Mouse (Mus musculus): Measurements from ENCODE around the gene Btbd8.

Gene Btbd8

GRCm38 (mm10) chr5:107449620-107450019, 11.8 kb downstream of the Btbd8 start:
- in situ Hi-C loops (cut with MboI, MseI): no loop called here

GRCm38 (mm10) chr5:107450299-107450698, 12.5 kb downstream of the Btbd8 start:
- in situ Hi-C loops (cut with MboI, MseI): no loop called here

DNA sequence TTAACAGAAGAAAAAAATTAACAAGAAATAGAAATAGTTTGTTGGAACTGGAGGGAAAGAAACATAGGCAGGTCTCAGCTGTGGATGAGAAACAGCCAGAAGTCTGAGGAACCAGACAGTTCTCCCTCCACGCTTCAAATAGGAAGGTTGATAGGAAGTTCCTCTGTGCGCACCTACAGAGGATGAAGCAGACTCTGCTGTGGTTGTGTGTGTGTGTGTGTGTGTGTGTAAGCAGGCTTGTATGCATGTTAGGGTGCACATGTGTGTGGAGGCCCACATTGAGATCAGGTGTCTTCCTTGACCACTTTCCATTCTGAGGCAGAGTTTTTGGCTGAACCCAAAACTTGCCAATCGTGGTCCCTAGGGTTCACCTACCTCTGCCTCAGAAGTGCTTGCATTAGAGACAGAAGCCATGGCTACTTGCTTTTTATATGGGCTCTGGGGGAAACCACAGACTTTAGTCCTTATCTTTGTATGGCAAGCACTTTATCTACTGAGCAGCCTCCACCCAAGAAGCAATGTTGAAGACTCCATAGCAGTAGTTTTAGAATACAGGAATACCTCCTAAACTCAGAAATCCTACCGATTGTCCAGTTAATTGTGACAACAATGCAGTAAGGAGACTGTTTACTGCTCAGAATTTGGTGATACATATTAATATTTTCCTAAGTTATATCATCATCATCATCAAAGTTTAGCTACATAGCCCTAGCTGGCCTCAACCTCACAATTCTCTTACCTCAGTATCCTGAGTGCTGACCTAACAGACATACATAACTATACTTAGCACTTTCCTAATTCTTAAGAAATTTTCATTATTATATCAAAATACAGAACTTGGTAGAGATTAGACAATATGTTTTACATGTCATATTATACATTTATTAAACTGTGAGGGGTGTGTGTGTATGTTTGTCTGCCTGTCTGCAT, 24.6 kb downstream of the Btbd8 start:
- in situ Hi-C loops (cut with MboI, MseI): loop anchor here (5.0 kb wide), 1 partner anchor 90 kb away; no protein-coding TSS in a partner anchor

- in situ Hi-C loops (cut with MboI, MseI): no loop called here
These were observed 28.7 kb downstream of the Btbd8 start for GRCm38 (mm10) chr5:107466501-107466900.

DNA sequence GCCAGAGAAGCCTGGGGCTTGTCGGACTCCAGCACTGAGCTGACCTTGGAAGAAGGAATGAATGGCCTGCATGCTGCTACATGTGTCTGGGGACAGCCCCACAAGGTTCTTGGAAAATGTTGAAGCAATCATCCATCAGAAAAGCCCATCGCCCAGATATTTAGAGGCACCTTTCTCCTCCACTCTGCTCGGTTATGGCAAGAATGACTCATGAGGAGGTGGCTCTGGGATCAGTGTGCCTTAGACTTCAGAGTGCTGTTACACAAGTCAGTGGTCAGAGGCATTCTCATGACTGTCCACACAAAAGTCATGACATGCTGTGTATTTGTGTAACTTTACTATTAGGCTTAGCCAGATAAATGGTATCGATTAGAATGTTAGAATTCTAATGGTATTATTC, 29.3 kb downstream of the Btbd8 start:
- in situ Hi-C loops (cut with MboI, MseI): no loop called here

- in situ Hi-C loops (cut with MboI, MseI): no loop called here
These were observed 33.0 kb downstream of the Btbd8 start for GRCm38 (mm10) chr5:107470600-107471329.

DNA sequence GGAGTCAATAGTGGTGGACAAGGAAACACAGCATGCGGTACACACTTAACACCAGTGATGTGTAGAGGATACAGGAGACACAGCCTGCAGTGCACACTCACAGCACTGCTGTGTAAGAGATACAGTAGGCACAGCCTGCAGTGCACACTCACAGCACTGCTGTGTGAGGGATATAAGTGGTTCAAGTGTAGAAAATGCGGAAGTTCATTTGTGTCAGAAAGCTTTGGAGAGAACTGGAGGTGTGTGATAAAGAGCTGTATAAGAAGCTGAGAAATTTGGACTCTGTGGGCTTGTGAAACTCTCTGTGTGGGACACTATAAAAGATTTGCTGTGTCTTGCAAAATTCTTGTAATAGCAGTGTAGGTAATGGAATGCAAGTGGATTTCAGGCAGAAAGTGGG, 42.4 kb downstream of the Btbd8 start:
- in situ Hi-C loops (cut with MboI, MseI): no loop called here

DNA sequence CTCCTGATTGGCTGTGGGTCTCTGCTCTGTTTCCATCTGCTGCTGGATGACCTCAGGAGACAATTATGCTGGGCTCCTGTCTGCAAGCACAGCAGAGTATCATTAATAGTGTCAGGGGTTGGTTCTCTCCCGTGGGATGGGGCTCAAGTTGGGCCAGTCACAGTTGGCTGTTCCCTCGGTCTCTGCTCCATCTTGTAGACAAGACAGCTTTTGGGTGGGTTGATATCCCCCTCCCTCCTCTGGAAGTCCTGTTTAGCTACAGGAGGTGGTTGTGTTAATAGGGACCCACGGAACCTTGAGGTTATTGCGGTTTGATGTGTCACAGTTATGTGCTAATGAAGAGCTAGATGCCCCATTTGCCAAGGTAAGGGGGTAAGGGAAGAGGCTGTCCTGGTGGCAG, 51.2 kb downstream of the Btbd8 start:
- in situ Hi-C loops (cut with MboI, MseI): no loop called here

DNA sequence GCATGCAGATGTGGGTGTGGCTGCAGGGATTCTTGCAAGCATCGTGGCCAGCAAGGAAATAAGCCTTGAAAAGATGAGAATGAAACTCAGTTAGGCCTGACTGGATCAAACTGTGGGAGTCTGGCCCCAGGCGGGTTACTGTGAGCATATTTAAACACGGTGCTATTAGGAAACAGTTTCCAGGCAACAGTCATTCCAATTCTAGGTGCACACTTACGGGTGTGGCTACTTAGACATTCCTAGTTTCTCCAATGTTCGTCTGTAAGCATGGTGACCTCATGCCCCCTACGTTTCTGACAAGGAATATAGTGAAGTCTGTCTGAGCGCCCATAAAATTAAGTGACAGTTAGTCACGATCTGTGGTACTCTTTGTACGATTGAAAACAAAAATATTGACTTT, 53.2 kb downstream of the Btbd8 start:
- in situ Hi-C loops (cut with MboI, MseI): no loop called here

DNA sequence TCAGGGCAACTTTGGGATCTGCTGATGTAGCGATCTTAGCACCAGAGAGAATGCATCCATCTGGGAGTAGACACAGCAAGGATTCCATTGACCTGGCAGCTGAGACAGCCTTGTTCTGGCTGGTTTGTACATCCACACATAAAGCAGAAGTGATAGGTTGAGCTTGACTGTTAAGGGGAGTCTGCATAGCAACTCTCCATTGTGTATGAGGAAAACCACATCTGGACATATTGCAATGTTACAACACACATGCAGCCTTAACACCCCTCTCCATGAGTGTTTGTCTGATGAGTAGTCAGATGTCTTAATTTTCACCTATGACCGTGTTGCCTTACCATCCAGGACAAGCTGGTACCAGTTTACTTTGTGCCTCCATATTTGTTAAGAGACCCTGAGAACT, 54.7 kb downstream of the Btbd8 start:
- in situ Hi-C loops (cut with MboI, MseI): no loop called here

GRCm38 (mm10) chr5:107494759-107495158, 57.0 kb downstream of the Btbd8 start:
- in situ Hi-C loops (cut with MboI, MseI): no loop called here

GRCm38 (mm10) chr5:107496047-107496446, 58.2 kb downstream of the Btbd8 start:
- in situ Hi-C loops (cut with MboI, MseI): no loop called here

DNA sequence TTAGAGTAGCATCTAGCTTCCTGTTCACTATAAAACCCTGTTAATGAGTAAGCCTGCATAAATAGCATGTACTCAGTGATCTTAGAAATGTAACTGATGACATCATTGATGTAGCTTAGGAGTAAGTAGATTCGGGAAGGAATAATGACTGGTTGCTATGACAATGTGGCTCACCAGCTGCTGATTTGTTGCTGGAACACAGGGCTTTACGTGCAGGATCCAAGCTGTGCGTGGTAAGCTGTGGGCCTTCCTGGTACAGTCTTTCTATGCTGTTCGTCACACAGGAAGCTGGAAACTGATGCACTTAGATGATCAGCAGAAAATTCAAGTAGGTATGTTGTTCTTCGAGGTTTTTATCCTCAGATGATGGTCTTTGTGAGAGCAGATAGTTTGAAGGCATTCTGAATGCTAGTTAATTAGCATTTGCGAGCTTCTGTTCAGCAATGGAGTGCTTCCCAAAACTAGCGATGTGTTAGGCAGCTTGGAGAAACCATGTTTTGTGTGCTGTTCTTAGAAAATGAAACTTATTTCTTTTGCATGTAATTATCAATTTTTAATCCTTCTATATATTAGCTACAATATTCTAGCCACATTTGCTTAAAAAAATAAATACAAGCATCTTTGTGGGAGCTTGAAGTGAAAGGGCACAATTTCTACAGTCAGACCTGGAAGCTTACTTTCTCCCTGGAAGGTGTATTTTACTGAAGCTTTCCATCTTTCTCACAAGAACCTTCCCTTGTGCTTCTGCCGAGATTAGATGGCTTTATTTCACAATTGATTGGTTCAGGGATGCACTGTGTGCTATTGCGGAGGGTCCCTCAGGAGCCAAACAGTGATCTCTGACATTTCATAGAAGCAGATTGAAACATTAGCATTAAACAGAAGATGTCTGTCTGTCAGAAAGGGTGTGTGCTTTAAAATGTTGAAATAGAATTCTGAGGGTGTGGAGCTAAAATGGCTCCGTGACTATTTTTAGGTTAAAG, 60.0 kb downstream of the Btbd8 start:
- in situ Hi-C loops (cut with MboI, MseI): no loop called here

GRCm38 (mm10) chr5:107498806-107499310, 61.1 kb downstream of the Btbd8 start:
- in situ Hi-C loops (cut with MboI, MseI): no loop called here

DNA sequence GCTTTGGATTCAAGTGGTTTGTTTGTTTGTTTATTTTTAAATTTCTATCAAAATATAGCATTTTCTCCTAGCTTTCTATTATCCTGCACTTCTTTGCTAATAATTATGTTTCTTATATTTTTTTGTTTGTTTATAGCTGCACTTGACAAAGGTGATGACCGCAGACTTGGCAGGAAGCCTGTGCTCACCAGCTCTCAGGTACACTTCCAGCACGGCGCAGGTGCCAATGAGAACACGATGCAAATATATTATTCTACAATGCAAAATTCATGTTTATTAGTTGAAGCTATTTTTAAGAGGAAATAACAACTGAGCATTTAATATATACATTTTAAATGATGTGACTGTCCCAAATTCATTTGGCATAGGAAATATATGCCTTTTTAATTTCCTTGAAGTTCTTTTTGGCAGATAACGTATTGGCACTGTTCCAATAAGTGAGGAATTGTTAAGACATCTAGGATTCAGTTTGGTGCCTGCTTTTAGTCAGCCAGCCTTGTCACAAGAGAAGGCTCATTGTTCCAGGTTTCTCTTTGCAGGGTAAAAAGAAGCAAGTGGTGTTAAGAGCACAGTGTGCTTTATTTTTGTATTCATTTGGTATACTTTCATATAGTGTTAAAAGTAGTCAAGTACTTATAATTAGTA, 62.2 kb downstream of the Btbd8 start:
- in situ Hi-C loops (cut with MboI, MseI): no loop called here

DNA sequence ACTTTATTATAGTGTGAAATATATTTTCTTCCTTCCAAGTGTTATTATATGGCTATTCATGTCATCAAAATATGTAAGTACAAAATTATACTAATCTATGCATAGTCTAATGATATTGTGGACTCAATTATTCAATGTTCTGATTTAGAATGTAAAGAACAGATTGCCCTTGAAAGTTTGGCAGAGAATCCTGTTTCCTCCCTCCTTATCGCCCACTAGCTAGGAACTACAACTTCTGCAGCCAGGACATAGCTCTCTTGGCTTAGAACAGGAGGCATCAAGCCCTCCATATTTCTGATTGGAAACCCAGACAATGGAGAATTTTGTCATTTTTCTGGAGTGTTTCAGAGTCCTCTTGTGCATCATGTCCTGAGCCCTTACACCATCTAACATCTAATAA, 62.9 kb downstream of the Btbd8 start:
- in situ Hi-C loops (cut with MboI, MseI): no loop called here

DNA sequence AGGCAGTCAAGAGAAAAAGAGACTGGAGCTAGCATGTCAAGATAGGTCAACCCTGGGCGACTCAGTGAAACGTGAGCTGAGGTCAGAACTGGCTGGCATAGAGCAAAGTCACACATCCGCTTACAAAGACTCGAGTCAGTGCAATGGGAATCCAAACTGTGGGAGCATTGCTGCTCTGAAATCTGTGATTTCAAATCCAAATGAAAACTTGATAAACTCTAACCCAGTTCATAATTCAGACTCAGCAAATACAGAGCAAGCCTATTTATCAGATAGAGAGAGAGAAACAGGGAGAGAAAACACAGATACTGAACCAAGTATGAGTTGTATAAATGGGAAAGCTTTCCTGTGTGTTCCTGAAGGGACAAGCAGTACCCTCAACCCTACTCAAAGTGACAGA, 69.5 kb downstream of the Btbd8 start, which contains the start of gene Gm42669:
Gene Gm42669, plus strand, starts transcription at position 301 of the 400 bp plus-strand sequence.
- in situ Hi-C loops (cut with MboI, MseI): no loop called here

DNA sequence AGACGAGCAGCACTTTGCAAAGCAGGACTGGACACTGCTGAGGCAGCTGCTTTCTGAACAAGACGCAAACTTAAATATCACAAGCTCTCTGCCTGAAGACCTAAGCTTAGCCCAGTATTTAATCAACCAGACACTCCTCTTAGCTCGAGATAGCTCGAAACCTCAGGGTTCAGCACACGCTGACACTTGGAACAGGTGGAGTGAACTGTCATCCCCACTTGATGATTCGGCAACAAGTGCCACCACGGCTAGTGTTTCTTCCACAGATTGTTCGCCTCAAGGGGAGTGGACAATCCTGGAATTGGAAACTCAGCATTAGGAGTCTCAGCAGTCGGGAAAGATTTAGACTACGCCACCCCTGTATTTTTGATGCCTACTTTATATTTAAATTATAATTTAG, 72.7 kb downstream of the Btbd8 start:
- in situ Hi-C loops (cut with MboI, MseI): no loop called here

DNA sequence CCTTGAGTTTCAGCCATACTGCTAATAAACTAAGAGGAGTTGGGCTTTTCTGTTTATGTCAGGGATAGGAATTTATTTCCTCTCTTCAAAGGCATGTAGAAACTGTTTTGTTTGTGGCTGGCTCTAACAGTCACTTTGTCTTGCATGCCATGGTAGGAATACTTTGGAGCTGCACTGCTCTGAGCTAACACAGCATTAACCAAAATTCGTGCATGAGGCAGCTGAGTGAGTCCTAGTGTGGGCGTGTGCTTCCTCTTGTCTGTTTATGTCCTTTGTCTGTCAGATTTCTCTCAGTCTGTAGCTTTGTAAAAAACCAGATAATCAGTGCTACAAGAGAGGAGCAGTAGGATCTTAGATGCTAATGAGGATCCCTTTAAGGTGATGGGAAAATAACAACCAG, 73.5 kb downstream of the Btbd8 start:
- in situ Hi-C loops (cut with MboI, MseI): no loop called here

DNA sequence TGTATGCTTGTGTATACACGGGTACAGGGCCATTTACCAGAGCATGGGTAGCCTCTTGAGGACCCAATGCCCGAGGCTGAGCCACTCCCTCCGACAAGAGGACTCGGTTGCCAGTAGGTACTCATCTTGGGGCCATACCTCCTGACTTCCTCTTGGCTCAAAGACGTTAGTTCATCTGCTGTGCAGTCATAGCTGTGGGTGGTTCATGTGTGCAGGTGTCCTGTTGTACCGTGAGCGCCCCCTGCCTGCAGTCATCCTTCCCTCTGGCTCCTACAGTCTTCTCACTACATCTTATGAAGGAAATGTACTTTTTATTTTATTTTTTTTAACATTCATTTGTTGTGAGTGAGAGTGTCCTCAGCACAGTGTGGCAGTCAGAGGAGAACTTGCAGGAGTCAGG, 75.8 kb downstream of the Btbd8 start:
- in situ Hi-C loops (cut with MboI, MseI): no loop called here

DNA sequence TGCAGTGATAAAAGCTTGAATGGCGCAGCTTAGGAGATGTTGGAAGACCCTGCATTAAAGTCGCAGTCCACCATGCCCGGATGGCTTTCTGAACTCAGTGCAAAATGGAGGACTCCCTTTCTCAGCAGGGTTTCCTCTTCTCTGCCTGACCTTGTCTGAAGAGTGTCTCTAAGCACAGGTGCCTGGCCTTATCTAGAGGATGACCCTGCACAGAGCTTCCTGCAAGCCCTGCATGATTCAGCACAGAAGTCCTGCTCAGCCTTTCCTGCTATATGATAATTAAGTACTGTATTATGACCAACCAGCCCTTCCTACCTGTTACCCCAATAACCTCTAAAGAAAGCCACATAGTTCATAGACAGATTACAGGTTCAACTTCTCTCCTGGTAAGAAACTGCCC, 77.7 kb downstream of the Btbd8 start:
- in situ Hi-C loops (cut with MboI, MseI): no loop called here
